Mouse (Mus musculus) ovary, postnatal 14 days (tissue): ENCODE results near the gene Ap1g2.

ENCODE experiments used
- DNase-seq: peaks from one replicate; pipeline ENCODE4 v3.0.0; 2022; ENCODE audit warnings: low spot score

Ap1g2 gene

DNA sequence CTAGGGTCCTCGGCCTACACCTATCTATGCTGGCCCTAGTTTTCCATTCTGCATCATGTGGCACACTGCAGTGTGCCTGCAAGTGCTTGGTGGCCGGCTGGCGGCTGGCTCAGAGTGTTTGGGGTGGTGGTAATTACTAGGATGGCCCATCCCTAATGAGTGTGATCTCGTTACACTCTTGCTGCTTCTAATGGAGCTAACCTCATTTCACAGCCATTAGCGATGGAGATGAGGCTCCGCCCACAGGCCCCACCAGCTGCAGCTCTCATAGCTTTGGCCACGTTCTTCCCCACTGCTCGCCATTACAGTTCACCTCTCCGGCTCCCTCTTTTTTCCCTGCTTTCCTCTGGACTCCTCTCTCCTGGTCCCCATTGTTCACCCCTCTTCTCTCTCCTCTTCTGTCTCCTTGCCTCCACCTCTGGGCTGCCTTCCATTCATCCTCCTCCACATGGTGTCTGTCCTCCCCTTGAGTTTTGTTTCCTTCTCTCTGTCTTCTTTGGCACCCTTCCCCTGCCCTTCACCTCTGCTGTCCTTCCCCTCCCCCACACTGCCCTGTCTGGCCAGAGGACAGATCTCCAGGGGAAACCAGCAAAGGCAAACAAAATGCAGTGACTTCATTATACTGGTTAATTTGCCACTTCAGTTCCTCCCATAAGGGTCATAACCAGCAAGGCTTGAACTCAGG, 20.9 kb downstream of the Ap1g2 start:
- DNase-seq, result no peak

DNA sequence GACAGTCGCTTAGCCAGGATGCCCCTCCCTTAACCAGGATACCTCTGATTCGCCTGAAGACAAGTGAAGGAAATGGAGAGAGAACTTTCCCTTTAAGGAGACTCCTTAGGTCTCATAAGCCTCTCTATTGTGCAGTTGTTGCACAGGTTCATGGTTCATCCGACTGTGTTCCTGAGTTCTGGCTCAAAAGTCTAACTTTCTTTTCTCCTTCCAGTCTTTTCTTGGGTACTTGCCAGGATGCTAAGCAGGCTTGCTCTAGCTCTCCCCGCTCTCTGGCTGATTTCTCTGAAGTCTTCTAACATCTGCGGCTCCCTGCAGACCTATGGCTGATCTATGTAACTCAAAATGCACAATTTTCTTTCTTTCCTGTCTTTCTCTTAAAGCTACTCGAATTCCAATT, 22.9 kb downstream of the Ap1g2 start:
- DNase-seq, result no peak

DNA sequence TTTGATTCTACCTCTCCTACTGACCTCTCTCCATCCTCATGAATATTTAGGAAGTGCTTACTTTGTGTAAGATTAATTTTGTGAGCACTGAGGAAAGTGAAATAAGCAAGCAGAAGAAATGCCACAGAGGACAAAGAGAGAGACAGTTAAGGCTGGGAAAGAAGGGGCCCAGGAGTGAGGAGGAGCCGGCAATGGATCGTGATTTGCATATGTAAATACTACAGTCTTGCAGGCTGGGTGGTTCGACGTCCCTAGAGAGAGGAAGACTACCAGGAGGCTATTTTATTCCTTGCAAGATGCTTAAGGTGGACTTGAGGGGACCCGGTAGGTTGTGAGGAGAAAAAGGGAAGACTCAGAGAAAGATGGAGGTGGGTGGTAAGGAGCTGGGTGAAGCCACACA, 25.3 kb downstream of the Ap1g2 start:
- no peak for DNase-seq

DNA sequence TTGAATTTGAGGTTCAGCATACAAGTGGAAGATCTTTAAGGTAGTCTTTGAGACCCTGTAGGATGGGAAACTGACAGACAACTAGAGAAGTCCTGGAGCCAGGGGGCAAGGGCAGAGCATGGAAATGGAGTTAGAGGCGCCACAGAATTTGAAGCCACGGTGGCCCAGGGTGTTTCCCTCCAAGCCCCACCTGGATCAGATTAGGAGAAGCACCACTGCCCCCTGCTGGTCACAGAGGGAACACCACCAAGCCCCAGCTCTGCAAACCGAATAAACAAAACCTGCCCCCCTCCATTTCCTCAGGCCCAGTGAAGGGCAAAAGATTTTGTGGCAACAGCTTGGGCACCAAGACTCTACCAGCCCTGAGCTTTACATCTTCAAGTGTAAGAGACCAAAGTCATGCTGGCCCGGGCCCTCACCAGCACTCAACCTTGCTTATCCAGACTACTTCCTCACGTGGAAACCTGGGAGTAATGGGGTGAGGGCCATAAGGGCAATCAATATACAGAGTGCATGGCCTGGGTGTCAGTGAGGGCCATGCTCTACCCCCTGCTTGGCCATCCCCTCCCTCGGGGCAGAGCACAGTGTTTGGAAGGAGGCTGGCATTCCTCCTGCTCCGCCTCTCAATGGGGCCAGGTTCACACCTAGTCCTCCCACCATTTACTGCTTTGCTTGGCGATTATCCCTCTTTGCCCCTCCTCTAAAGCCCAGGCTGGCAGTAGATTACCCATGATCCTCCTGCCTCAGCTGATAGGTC, 27.0 kb downstream of the Ap1g2 start:
- DNase-seq, result peak; percentile 63

DNA sequence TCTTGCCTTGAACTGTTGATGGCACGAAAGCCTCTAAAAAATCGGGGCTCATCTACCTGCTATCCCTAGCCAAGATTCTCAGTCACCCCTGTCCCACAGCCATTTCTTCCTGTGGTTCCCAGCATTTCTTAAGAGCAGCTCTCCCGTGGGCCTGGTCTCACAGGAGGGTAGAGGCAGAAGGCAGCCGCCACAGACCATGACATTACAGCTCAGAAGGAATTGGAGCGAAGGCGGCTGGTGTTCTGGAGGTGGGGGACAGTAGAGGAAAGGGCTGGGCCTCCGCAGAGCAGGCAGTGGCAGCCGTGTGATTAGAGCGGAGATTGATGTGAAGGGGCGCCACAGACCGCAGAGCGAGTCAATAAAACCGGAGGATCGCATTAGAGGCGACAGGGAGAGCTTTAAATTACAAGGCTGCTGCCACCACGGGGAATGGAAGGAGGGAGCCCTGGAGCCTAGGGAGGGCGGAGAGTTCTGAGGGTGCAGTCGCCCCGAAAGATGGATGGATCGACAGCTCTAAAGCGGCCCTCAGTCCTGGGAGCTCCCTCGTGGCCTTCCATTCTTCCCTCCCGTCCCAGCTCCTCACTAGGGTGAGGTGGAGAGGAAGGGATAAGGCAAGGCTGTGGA, 27.9 kb downstream of the Ap1g2 start:
- no peak for DNase-seq

DNA sequence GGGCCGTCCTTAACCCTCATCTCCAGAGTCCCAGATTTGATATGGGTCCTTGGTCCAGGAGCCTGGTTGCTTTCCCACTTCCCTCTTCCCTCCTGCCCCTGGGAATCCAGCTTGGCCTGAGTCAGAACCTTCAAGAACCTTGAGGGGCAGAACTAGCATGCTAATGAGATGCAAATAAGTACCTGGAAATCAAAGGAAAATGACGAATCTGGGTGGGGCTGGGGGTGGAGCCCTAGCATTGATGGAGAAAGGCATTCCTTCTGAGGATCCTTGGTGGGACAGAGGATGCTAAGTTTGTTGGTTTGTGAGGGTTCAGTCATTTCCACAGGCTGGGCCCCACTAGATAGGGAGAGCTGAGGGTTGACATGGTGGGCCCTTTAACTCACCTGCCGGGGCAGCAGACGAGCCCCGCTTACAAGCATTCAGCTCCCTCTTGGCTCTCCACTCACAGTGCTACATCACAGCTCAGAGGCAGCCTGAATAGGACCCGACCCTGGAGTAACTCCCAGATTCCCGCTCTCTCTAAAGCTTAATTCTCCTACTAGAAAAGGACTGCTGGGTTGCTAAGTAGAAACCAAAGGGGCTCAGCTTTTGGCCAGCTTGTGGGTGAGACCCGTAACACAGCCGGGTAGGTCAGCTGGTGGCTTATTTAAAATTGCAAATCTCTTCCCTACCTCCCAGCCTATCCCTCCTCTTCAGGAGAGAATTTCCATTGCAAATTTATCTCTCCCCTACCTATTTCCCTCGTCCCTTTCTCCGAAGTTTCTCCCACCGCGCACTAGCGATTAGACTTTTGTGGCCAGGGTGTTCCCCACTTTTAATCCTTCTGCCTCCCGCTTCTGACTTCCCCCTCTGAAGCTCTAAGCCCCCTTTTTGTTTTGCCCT, 28.7 kb downstream of the Ap1g2 start:
- DNase-seq, result no peak

DNA sequence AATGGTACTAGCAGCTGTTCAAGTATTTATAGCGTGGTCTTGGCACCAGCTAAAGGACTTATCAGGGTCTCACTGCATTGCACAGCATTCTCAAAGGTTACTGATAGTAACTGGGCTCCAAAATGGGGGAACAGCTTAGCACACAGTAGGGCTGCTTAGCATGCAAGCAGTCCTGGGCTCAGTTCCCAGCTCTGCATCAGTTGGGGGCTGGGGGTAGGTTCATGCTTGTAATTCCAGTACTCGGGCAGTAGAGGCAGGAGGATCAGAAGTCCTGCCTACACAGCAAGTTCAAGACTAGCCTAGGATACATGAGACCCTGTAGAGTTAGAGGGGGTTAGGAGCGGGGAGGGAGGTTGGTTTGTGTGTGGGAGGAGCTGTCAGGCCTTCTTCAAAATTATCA, 29.4 kb downstream of the Ap1g2 start:
- DNase-seq, result no peak

DNA sequence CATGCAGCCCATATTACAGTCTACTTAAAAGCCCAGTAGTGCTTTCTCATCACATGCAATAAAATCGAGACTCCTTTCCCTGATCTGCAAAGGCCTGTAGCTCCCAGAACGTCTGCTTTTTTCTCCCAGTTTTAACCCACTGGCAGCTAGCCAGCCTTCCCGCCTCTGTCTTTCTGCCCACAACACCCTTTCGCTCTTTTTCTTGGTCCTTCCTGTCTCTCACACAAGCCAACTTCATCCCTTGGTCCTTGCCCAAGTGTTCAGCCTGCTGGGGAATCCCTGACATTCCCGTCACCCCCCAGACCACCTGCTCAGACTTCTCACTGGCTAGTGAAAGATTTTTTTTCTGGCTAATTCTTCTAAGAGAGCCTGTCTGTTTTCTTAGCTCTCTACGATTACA, 30.2 kb downstream of the Ap1g2 start:
- no peak for DNase-seq

DNA sequence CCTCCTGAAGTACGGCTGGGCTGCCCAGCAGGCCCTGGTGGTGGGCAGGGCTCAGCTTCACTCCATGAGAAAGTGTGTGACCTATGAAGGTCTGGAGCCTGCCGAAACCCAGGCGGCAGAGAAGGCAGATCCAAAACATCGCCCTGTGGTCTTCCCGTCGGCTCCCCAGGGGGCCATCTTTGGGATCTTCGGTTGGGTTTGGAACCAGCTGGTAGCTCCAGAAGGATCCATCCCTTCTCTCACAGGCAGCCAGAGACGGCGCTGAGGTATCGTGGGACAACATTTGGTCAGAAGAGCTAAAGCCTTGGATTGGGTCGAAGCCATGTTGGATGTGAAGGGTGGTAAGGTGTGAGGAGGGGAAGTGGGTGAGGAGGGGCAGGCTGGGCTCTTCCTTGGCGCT, 32.0 kb downstream of the Ap1g2 start:
- DNase-seq, result no peak

DNA sequence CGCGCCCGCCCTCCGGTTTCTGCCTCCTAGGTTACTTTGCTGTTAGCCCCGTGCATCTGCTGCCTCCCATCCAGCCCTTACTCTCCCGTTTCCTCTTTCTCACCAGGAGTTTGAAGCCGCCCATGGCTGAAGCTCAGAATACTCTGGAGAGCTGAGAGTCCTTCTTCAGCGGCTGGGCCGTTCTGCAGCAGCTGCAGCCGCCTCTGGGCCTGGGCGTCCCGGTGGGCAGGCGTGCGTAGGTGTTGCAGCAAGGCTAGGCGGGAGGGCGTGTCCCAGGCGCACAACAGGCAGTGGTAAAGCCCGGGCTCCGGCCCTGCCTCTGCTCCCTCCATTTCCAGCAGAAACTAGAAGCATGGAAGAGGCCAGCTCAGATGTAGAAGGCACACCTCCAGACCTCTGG, 34.6 kb downstream of the Ap1g2 start:
- no peak for DNase-seq

DNA sequence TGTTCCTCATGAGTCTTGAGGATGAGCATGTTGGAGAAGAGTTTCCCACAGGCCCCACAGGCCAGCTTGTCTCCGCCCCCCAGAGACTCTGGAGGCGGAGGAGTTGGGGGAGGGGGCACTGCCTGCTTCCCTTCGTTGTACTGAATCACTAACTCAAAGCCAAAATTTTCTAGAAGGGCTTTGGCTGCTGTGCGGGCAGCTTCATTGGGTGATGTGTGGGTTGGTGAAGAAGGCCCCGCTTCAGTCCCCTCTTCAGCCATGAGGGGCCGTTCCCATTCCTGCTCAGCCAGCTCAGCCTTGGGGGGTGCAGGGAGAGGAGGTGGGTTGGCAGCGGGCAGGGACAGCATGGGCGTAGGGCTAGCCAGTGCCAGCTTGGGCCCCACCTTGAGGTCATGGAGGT, 40.4 kb downstream of the Ap1g2 start:
- no peak for DNase-seq

DNA sequence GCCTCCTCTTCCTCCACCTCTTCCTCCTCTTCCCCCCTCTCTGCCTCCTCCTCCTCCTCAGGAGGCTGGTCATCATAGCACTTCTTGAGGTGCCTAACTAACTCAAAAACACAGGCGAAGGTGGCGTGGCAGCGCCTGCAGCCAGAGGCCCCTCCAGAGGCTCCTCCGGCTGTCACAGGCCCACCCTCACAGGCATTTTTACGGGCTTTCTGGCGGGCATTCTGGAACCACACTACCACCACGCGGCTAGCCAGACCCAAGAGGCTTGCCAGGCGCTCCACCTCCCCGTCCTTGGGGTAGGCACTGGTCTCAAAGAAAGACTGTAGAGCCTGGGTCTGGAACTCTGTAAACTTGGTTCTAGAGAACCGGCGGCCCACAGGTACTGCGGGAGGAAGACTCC, 41.0 kb downstream of the Ap1g2 start:
- no peak for DNase-seq

DNA sequence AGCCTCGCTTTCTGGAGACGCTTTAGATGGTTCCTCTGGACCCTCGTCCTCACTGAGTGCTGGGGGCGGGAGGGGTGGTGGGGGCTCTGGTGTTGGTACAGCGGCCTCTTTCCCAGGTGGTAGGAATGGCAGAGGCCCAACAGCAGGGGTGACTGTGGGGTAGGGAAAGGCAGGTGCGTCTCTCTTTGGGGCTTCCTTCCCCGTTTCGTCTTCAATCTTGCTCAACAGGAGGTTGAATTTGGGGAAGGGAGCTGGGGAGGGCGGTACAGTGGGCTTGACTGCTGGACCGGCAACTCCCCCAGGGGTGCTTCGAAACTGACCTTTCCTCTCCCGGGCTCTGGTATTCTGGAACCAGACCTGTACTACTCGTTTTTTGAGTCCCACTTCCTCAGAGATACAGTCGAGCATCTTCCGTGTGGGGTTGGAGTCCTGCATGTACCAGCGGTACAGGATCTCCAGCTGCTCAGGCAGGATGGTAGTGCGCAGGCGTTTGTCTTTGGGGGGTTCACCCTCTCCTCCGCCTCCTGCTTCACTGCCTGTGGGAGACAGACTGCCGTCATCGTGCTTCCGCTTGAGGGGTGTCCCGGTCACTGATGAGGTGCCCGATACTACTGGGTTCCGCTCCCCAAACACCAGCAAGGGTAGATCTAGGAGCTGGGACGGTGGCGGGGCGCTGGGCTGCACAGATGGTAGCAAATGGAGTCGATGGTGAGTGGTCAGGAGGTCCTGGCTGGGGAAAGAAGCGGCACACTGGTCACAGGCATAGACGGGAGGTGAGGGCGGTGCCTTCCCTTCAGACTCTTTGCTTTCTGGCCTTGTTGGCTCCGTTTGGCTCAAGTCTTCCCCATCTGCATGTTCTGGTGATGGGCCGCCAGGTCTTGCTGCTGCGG, 41.7 kb downstream of the Ap1g2 start:
- DNase-seq, result no peak

DNA sequence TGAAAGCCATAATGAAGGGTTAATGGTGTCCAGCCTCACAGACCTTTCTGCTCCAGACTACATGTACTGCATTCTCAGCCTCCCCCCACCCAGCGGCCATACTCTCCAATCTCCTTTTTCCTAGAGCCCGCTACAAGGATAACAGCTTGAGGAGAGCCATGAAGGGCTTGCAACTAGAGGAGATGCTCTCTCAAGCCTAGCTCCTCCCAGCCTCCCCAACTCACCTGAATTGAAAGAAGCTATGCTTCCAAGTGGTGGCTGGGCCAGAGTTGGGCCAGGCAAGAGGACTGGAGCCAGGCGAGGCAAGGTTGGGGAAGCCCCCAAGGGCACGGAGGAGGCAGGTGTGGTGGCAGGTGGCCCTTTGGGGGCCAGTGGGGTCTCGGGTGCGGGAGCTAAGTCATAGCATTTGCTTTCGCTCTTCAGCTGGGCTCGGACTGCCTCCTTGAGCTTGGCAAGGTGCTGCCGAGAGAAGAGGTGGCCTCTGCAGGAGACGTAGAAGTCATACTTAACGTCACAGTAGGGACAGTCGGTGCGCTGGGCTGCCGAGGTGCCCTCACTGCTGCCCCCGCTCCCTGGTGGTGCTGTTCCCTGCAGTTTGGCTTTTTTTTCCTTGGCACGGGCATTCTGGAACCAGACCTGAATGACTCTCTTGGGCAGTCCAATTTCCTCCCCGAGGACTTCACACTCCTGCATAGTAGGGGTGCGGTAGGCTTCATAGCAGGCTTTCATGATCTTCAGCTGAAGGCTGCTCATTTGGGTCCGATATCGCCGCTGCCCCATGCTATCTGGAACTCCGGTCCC, 42.6 kb downstream of the Ap1g2 start:
- DNase-seq, result no peak

DNA sequence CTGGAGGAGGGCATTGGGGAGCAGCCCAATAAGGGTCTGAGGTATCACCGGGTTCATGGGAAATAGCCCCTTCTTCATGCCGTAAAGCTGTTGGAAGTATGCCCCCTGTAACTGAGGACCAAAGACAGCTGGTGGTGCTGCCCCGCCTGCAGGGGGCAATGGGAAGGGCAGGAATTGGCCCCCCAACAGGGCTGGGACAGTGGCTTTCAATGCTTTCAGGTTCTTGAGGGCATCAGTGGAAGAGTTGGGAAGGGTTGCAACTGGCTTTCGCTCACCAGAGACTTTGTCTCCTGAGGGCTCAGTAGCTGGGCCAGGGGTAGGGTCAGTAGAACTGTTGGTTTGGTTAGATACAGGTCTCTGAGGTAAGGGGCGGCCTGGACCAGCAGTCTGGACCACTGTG, 43.3 kb downstream of the Ap1g2 start:
- DNase-seq, result no peak

DNA sequence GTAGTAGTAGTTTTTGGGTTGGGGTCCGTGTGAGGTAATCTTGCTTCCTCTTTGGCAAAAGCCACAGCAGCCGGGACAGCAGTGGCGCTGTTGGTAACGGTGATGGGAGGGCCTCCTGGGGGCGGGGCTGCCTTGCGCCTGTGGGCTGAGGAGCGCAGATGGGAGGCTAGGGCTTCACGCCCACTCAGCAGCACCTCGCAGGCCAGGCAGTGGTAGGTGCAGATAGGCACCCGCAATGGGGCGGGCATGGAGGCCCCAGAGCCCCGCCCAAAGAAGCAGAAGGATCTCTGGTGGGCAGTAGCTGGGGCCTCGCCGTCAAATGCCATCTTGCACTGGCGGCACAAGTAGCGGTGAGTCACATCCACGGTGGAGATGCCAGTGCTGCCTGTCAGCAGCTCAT, 43.8 kb downstream of the Ap1g2 start:
- DNase-seq, result no peak

DNA sequence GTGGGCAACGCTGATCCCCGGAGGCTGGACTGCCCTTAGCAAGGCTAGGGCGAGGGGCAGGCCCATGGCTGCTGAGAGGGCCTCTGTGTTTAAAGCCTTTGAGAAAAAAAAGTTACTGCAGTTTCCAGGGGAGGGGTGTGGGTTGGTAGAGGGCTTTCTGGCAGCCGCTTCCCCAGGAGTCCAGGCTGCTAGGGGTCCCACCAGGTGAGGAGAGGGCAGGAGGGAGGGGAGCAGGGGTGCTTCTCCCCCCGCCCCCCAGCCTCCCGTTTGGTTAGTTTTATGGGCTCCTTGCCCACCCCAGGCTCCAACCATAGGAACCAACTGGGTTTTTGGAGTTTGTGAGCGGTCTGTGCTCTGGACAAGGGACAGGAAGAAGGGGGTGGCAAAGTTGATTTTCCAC, 44.5 kb downstream of the Ap1g2 start:
- no peak for DNase-seq

DNA sequence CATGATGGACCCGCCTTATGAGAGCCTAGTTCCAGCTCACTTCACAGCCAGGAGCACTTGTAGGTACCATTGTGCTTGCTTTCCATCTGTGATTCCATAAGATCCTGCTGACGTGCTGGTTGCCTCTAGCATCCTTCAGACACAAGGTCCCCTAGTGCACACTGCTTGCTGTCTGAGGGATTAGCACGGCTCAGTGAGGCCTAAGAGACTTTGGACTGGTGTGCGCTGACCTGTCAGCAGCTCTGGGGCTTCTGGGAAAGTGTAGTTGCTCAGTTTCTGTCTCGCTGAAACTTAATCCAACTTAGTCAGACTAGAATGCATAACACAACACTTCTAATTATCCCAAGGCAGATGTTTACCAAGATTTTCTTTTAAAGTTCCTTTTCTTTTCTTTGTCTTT, 46.5 kb downstream of the Ap1g2 start:
- no peak for DNase-seq

DNA sequence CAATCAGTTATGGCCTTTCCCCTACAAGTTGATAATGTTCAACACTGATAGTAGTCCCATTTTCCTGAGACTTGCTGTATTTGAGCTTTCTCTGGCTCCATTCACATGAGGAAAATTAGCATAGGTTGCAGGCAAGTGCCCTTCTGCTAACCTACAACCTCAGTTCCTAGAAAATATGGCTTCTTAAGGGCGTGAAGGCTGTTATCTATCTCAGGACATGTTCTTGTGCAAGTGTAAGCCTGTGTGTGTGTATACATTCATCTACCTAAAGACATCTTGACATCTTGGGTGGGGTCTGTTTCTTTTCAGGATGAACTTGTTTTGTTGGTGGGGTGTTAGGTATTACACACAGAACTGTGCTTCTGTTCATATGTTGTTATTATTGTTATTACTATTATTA, 47.4 kb downstream of the Ap1g2 start:
- no peak for DNase-seq

DNA sequence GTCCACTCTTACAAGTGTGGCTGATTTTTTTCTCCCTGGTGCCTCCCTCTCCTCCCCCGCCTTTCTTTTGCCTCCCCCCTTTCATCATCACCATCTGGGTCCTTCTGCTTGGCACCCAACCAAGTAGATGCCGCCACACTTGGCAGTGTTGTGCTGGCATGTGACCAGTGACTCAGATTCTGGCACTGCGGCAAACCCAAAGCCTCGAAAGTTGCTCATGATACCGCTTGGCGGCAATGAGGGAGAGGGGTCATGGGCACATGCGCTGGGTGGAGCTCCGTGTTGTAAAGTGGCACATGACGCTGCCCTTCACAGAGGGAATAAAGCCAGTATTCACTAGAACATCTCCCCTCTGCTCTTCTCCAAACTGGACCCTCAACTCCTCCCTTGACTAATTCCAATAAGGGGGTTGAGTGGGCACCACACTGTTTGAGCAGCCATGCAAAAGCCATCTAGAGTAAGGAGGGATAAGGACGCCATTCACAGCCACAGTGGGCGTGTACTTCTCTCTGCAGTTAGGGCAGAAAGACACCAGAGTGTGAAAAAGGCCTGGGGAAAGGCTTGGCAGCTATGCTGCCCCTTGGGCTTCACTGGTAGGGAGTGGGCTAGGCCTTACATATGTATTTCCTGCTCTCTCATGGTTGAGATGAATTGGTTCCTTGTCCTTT, 51.1 kb downstream of the Ap1g2 start:
- DNase-seq, result peak; percentile 54
